Mouse (Mus musculus) erythroblast, embryonic 14.5 days (primary cell): Measurements from ENCODE around the gene Tmppe.

Experiments
- GATA1 ChIP-seq: IDR thresholded peaks from 2 replicates; pipeline ENCODE4 v1.6.1; 2012; ENCODE audit warnings: low read length, inconsistent platforms, mixed read lengths
- TAL1 ChIP-seq: IDR thresholded peaks from 3 replicates; pipeline ENCODE4 v1.6.1; 2012; ENCODE audit warnings: low read length, inconsistent platforms, mixed read lengths

- TF ChIP-seq GATA1 (no peak), TAL1 (no peak)
These were observed 337 bp upstream of the Tmppe start for GRCm38 (mm10) chr9:114400588-114400948.
